Mouse (Mus musculus) ES-Bruce4 (cell line): Measurements from ENCODE around the gene Akr1cl. TPM values are rescaled to one million over a fixed set of nuclear protein-coding genes. Genes with fewer than 3 reads are reported as not detected.
A peak's percentile ranks its signal among the peaks of the same experiment; 100 is the strongest.

Experiments
- H3K27ac ChIP-seq: 2 replicates; pipeline ENCODE4 v1.5.1; 2012; ENCODE audit warnings: low read length, inconsistent platforms; ENCODE audit not compliant: insufficient read depth
- H3K27me3 ChIP-seq: 2 replicates; pipeline ENCODE4 v1.6.1; 2012; ENCODE audit warnings: mild to moderate bottlenecking, low read length, inconsistent platforms; ENCODE audit not compliant: control insufficient read depth, poor library complexity, insufficient read depth, severe bottlenecking
- H3K36me3 ChIP-seq: 2 replicates; pipeline ENCODE4 v1.6.1; 2012; ENCODE audit warnings: inconsistent platforms, mild to moderate bottlenecking, low read length, moderate library complexity; ENCODE audit not compliant: control insufficient read depth, poor library complexity, insufficient read depth, severe bottlenecking
- H3K4me1 ChIP-seq: one replicate; pipeline ENCODE4 v1.8.1; 2011; ENCODE audit warnings: low read length; ENCODE audit not compliant: control insufficient read depth, insufficient read depth
- H3K4me3 ChIP-seq: 2 replicates; pipeline ENCODE4 v1.5.1; 2011; ENCODE audit warnings: low read depth, mild to moderate bottlenecking, low read length
- H3K9ac ChIP-seq: 2 replicates; pipeline ENCODE4 v1.6.1; 2012; ENCODE audit warnings: low read depth, mild to moderate bottlenecking, inconsistent platforms; ENCODE audit not compliant: poor library complexity, severe bottlenecking
- H3K9me3 ChIP-seq: replicated peaks from 2 replicates; pipeline ENCODE4 v1.6.1; 2012; ENCODE audit warnings: mild to moderate bottlenecking, low read length, inconsistent platforms; ENCODE audit not compliant: control insufficient read depth, poor library complexity, insufficient read depth, severe bottlenecking
- CTCF ChIP-seq: IDR thresholded peaks from one replicate; pipeline ENCODE4 v1.8.1; 2011; ENCODE audit warnings: low read depth, low read length
- EP300 ChIP-seq: IDR thresholded peaks from 2 replicates; pipeline ENCODE4 v1.6.1; 2011; ENCODE audit warnings: low read depth, low read length; ENCODE audit not compliant: insufficient read depth
- POLR2A ChIP-seq: IDR thresholded peaks from one replicate; pipeline ENCODE4 v1.8.1; 2011; ENCODE audit warnings: low read length; ENCODE audit not compliant: insufficient read depth
- polyA plus RNA-seq: library from polyadenylated mRNA; stranded (reverse); fragments of >200 nt; gene quantifications from 2 replicates; pipeline ENCODE4 v1.2.4, GENCODE M21; 2011; ENCODE audit warnings: low read depth; ENCODE audit not compliant: missing spikeins, insufficient read depth, insufficient read length

Akr1cl gene
- polyA plus RNA-seq, 1 experiment: not detected

DNA sequence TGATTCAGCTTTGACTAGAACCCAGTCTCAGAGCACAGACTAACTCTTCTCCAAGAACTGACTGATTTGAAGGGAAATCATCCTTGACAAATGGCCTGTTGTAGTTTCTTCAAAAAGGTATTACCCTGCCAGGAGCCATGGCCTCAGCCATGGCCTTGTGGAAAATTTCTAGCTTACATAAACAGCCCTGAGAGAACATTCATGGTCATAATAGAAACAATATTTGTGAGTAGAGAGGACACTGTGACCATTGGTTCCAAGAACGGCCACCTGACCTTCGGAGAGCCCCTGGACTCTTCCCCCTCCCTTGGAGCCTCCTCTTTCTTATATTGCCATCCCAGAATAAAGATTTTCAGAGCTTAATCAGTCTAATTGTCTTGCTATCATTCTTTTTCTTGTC, 10.9 kb upstream of the Akr1cl start:
- Histone ChIP-seq H3K9ac (no peak overlapping the region), H3K9me3 (no peaks in the 10 kb centered on the region; the same call in 1 of the 2 replicates), H3K27me3 (no peaks in the 10 kb centered on the region; the same call in 1 of the 2 replicates), H3K4me1 (peaks cover 2% of the 10 kb centered on the region), H3K36me3 (no peaks in the 10 kb centered on the region), H3K4me3 (no peak overlapping the region), H3K27ac (no peak overlapping the region)
- TF ChIP-seq CTCF: no peak

- H3K4me1 ChIP-seq: peaks cover 2% of the 10 kb centered on the region
- no peak overlapping the region for H3K4me3 ChIP-seq
- H3K9ac ChIP-seq: no peak overlapping the region
- H3K9me3 ChIP-seq: no peaks in the 10 kb centered on the region; the same call in 1 of the 2 replicates
- TF ChIP-seq CTCF (no peak), EP300 (no peak), POLR2A (no peak)
- H3K27me3 ChIP-seq: no peaks in the 10 kb centered on the region
- peak overlapping the region; percentile 72 for H3K27ac ChIP-seq
- no peaks in the 10 kb centered on the region for H3K36me3 ChIP-seq
Observed at GRCm38 (mm10) chr1:65041837-65042236, 9.3 kb upstream of the Akr1cl start.

- Histone ChIP-seq H3K27ac (0 out of 2 replicates have a peak overlapping the region, but pooled peaks have one; percentile 1), H3K9me3 (no peaks in the 10 kb centered on the region; the same call in 1 of the 2 replicates), H3K36me3 (no peaks in the 10 kb centered on the region), H3K27me3 (no peaks in the 10 kb centered on the region), H3K4me3 (no peak overlapping the region), H3K4me1 (peaks cover 2% of the 10 kb centered on the region), H3K9ac (no peak overlapping the region)
- TF ChIP-seq CTCF (no peak), POLR2A (no peak), EP300 (peak; percentile 83)
Observed at GRCm38 (mm10) chr1:65040806-65041205, 8.2 kb upstream of the Akr1cl start.

DNA sequence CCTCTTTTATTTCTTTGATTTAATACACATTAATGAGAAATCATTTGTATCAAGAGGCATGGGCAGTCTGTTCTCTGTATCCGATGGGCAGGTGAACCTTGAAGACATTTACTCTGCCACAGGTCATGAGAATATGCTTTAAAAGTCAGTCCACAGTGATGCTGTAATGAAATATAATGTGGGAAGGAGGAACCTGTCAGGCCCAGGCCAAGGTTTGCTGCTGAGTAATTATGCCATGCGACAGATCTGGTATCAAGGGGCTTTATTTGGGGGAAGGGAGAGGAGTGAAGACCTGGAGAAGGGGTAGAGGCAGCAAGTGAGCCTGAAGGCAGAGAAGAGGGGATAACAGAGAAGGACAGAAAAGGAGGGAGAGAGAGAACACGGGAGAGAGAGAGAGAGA, 7.1 kb upstream of the Akr1cl start:
- no peaks in the 10 kb centered on the region; the same call in 1 of the 2 replicates for H3K9me3 ChIP-seq
- no peak for TF ChIP-seq CTCF
- TF ChIP-seq EP300: no peak
- TF ChIP-seq POLR2A: no peak
- H3K4me1 ChIP-seq: peaks cover 2% of the 10 kb centered on the region
- H3K27ac ChIP-seq: no peak overlapping the region
- no peaks in the 10 kb centered on the region for H3K27me3 ChIP-seq
- H3K9ac ChIP-seq: no peak overlapping the region
- H3K36me3 ChIP-seq: no peaks in the 10 kb centered on the region
- H3K4me3 ChIP-seq: no peak overlapping the region

- Histone ChIP-seq H3K4me3 (no peak overlapping the region), H3K36me3 (no peaks in the 10 kb centered on the region), H3K4me1 (peaks cover 2% of the 10 kb centered on the region), H3K27me3 (no peaks in the 10 kb centered on the region), H3K27ac (peak overlapping the region; percentile 71; the same call in 1 of the 2 replicates), H3K9me3 (no peaks in the 10 kb centered on the region; the same call in 1 of the 2 replicates), H3K9ac (no peak overlapping the region)
- TF ChIP-seq EP300 (no peak), POLR2A (no peak), CTCF (no peak)
Observed at GRCm38 (mm10) chr1:65037542-65037941, 5.0 kb upstream of the Akr1cl start.

DNA sequence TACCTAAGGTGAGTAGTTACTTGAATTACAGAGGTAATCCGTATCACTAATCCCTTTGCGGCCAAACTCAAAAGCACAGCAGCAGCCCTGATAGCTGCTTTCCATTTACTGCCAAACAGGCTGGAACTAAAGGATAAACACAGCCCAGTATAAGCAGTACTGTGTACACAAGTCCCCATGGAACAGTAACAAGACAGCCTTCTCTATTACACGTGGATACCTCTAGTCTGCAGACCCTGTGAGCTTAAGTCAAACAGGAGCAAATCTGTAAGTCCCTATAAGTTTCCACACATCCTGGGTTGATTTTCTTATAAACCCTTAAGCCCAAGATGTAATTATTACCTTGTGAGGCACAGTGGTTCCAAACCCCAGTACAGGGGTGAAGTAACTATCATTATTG, 3.0 kb upstream of the Akr1cl start:
- Histone ChIP-seq H3K9me3 (no peaks in the 10 kb centered on the region; the same call in 1 of the 2 replicates), H3K36me3 (no peaks in the 10 kb centered on the region), H3K4me3 (no peak overlapping the region), H3K4me1 (no peaks in the 10 kb centered on the region), H3K27me3 (no peaks in the 10 kb centered on the region), H3K27ac (no peak overlapping the region), H3K9ac (no peak overlapping the region)
- no peak for TF ChIP-seq POLR2A
- no peak for TF ChIP-seq EP300
- no peak for TF ChIP-seq CTCF
